Mouse (Mus musculus): ENCODE data around the gene Gstt3.

DNA sequence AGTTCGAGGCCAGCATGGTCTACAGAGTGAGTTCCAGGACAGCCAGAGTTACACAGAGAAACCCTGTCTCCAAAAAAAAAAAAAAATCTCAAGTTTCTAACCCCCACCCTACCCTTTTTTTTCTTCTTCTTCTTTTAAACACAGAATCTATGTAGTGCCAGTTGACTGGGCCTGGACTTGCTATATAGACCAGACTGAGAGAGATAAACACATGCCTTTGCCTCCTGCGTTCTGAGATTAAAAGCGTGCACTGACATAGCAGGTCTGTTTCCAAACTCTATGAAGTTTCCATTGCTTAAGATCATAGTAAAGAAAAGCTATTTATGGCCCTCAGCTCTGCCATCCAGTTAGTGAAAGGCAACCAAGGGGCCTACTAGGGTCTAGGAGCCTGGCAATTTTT lies 18.8 kb downstream of the Gstt3 start:
- TF ChIP-seq SRF (IDR thresholded peaks at IDR 0.05; ENCODE audit: control insufficient read depth, insufficient read length, low read depth), result no peak
- TF ChIP-seq E2F4 (IDR thresholded peaks at IDR 0.05; ENCODE audit: insufficient read depth), result no peak
- TF ChIP-seq TCF3 (IDR thresholded peaks at IDR 0.05; ENCODE audit: insufficient read length, low read depth), result no peak
- TF ChIP-seq POLR2A (IDR thresholded peaks at IDR 0.05; ENCODE audit: insufficient read length, low read depth), result no peak
- no peak for TF ChIP-seq CEBPB (IDR thresholded peaks at IDR 0.05; ENCODE audit: insufficient read depth, poor library complexity, severe bottlenecking)
- no peak for TF ChIP-seq TCF12 (IDR thresholded peaks at IDR 0.05; ENCODE audit: insufficient read depth, poor library complexity, severe bottlenecking)
- no peak for TF ChIP-seq USF1 (IDR thresholded peaks at IDR 0.05; ENCODE audit: low read depth)
- no peak for TF ChIP-seq REST (IDR thresholded peaks at IDR 0.05; ENCODE audit: insufficient read depth, insufficient read length)
- TF ChIP-seq MYOG (IDR thresholded peaks at IDR 0.05; ENCODE audit: control insufficient read depth in 1 of 3, insufficient read depth in 1 of 3, insufficient read length in 2 of 3, low read depth in 2 of 3), result no peak
